Mouse (Mus musculus) midbrain, embryonic 14.5 days (tissue): ENCODE data around the gene Mtcl1. TPM values are rescaled to one million over a fixed set of nuclear protein-coding genes. Genes with fewer than 3 reads are reported as not detected.

Experiments used
- ATAC-seq: fragments of 200-750 bp; cut with Nextera tagmentation; 2 replicates; pipeline ENCODE4 v1.8.0; 2017; ENCODE audit warnings: moderate number of reproducible peaks, moderate library complexity; ENCODE audit not compliant: low FRiP score, low TSS enrichment
- DNase-seq: peaks from one replicate; pipeline ENCODE4 v3.0.0-alpha.2; 2015
- H3K27ac ChIP-seq: fragments of 300-500 bp; sonication (generic); replicated peaks from 2 replicates; pipeline ENCODE4 v1.5.1; 2014; ENCODE audit warnings: mild to moderate bottlenecking, low read depth, low read length, moderate library complexity
- H3K27me3 ChIP-seq: fragments of 300-500 bp; sonication (generic); 2 replicates; pipeline ENCODE4 v1.6.1; 2014; ENCODE audit warnings: low read length, control low read depth, mixed read lengths; ENCODE audit not compliant: control insufficient read depth, insufficient read depth
- H3K36me3 ChIP-seq: fragments of 300-500 bp; sonication (generic); 2 replicates; pipeline ENCODE4 v1.6.1; 2014; ENCODE audit warnings: low read length, control low read depth; ENCODE audit not compliant: control insufficient read depth, insufficient read depth
- H3K4me1 ChIP-seq: fragments of 300-500 bp; sonication (generic); 2 replicates; pipeline ENCODE4 v1.6.1; 2014; ENCODE audit warnings: mild to moderate bottlenecking, antibody characterized with exemption, low read length, control low read depth; ENCODE audit not compliant: control insufficient read depth, insufficient read depth
- H3K4me2 ChIP-seq: fragments of 300-500 bp; sonication (generic); 2 replicates; pipeline ENCODE4 v1.6.1; 2014; ENCODE audit warnings: mild to moderate bottlenecking, low read length, moderate library complexity
- H3K4me3 ChIP-seq: fragments of 300-500 bp; sonication (generic); replicated peaks from 2 replicates; pipeline ENCODE4 v1.5.1; 2014; ENCODE audit warnings: low read depth, low read length
- H3K9ac ChIP-seq: fragments of 300-500 bp; sonication (generic); replicated peaks from 2 replicates; pipeline ENCODE4 v1.6.1; 2014; ENCODE audit warnings: mild to moderate bottlenecking, low read length, moderate library complexity
- H3K9me3 ChIP-seq: fragments of 300-500 bp; sonication (generic); 2 replicates; pipeline ENCODE4 v1.6.1; 2016; ENCODE audit warnings: low read length, control low read depth, mixed read lengths; ENCODE audit not compliant: control insufficient read depth
- WGBS: fragments of 180-500 bp; shearing (Covaris S2); extraction: QIAGEN DNeasy Blood & Tissue Kit; methylation state at CpG from one replicate; pipeline ENCODE4 v1.1.7; 2014; 5-methylcytosine and 5-hydroxymethylcytosine counted together
- polyA plus RNA-seq: library from polyadenylated mRNA; unstranded; fragments of >200 nt; fragmentation: Nextera tagmentation; extraction: Ambion mirVana; gene quantifications from 2 replicates; pipeline ENCODE4 v1.2.1, GENCODE M21; 2014

The Mtcl1 gene
- polyA plus RNA-seq, 1 experiment from 2014 or later, result 36.0 TPM

DNA sequence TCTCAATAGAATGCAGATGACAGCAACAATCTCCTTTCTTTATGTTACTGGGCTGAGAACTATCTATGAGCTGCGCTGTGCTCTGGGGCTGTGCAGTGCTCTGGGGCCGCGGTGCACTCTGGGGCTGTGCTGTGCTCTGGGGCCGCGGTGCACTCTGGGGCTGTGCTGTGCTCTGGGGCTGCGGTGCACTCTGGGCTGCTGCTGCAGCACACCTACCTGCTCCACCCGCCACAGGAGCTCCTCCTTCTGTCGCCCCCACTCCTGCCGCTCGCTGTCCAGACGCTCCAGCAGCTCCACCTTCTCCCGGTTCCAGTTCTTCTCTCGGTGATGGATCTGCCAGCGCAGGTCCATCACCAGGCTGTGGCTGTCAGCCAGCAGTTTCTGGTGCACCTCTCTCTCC is 95.6 kb downstream of the Mtcl1 start:
- no peak overlapping the region for H3K27ac ChIP-seq
- H3K4me3 ChIP-seq, result no peak overlapping the region
- WGBS, result 93% methylated on average over 14 of the region's 14 CpGs
- peaks cover 46% of the 10 kb centered on the region for H3K36me3 ChIP-seq
- no peak for ATAC-seq
- H3K9ac ChIP-seq, result no peak overlapping the region
- no peak for DNase-seq
- H3K27me3 ChIP-seq, result no peaks in the 10 kb centered on the region
- H3K4me2 ChIP-seq, result no peak overlapping the region
- no peaks in the 10 kb centered on the region for H3K9me3 ChIP-seq
- H3K4me1 ChIP-seq, result no peaks in the 10 kb centered on the region

DNA sequence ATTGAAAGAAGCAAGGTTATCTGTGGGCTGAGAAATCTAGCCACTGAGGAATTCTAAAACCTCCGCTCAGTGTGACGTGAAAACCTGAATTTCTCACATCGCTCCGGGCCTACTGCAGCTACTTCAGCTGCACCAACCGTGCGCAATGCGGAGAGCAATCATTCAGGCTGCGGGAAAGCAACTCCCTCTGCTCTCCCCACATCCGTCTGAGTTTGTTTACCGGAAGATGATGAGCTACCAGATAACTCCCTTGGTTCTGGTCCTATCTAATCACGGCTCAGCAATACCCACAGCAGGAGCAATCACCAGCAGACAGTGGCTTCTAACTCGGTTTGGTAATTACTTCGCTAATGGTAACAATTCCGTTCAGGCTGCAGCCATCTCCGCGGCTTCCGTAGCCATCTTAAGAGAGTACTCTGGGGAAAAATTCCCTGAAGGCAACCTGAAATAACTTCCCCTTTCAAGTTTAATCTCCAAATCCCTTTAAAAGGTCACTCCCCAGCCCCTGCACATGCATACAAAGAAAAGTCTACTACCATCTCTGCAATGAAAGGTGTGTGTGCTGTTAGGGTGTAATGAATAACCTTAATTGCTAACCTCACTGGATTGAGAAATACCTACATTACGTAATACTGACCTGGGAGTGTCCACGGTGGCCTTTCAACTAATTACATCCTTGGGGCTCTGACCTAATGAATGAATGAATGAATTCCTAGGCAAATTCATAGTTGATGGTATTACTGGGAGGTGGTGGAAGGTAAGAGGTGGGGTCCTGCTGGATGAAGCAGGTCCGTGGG is 96.5 kb downstream of the Mtcl1 start:
- Histone ChIP-seq H3K4me1 (no peaks in the 10 kb centered on the region), H3K27me3 (no peaks in the 10 kb centered on the region), H3K36me3 (peaks cover 49% of the 10 kb centered on the region), H3K4me2 (no peak overlapping the region), H3K27ac (no peak overlapping the region), H3K9me3 (no peaks in the 10 kb centered on the region), H3K9ac (no peak overlapping the region), H3K4me3 (no peak overlapping the region)
- 66% methylated on average over 20 of the region's 20 CpGs for WGBS
- DNase-seq, result peak; percentile 56
- ATAC-seq, result no peak

DNA sequence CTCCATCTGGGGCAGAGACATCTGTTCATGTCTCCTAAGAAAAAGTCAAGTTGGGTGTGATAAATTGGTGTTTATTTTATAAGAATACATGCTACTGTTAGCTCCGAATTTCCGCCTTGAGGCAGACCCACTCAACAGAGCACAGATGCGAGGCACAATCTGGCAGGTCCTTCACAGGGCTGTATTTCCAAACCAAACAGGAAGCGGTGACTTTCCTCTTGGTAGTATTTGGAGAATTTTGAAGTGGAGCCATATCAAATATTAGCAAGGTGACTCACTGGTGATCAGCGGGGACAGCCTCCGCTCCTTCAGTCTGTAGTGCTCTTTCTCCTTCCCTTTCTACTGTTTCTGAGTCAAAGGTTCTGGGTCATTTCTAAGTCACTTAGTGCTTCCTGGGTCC is 97.3 kb downstream of the Mtcl1 start:
- H3K27ac ChIP-seq, result no peak overlapping the region
- H3K4me2 ChIP-seq, result no peak overlapping the region
- 94% methylated on average over 6 of the region's 6 CpGs for WGBS
- H3K9me3 ChIP-seq, result no peaks in the 10 kb centered on the region
- no peak overlapping the region for H3K9ac ChIP-seq
- H3K36me3 ChIP-seq, result peaks cover 47% of the 10 kb centered on the region
- no peak overlapping the region for H3K4me3 ChIP-seq
- DNase-seq (no peak), ATAC-seq (no peak)
- no peaks in the 10 kb centered on the region for H3K27me3 ChIP-seq
- no peaks in the 10 kb centered on the region for H3K4me1 ChIP-seq

DNA sequence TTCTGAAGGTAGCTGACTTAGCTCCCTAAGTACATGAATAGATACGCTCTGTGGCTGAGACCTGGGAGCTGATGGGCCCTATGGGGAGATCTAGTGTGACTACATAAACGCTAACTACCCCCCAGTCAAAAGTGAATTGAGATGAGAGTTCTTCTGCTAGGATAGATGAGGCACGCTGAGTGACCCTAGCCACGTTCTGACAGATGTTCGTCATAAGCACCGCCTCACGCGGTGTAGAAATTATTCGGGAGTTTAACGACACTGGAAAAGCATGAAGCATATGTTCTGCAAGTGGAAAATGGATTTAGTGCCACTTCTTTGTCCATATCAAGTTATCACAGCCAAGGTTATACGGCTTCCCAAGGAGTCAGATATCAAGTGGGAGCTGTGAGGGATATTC is 98.9 kb downstream of the Mtcl1 start:
- Histone ChIP-seq H3K4me3 (no peak overlapping the region), H3K36me3 (peaks cover 52% of the 10 kb centered on the region), H3K9ac (no peak overlapping the region), H3K27ac (no peak overlapping the region), H3K27me3 (no peaks in the 10 kb centered on the region), H3K4me2 (no peak overlapping the region), H3K4me1 (no peaks in the 10 kb centered on the region), H3K9me3 (no peaks in the 10 kb centered on the region)
- ATAC-seq (no peak), DNase-seq (no peak)
- WGBS, result 81% methylated on average over 11 of the region's 11 CpGs

DNA sequence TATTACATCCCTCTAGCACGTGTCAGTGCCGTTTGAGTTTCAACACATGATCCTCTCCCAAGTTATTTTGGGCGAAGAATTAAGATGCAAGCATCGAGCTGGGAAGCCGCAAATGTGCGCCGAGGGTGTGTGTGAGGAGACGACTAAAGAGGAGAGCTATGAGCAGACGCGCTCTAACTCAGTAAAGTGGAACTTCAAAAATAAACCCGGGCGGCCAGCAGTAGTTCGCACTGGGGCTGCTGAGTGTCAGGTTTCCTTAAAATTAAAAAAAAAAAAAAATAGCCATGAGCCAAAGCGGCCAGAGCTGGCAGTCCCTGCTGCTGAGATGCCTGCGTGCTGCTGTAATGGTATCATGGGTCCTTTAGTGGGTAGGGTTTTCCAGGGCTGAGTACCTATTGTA is 99.4 kb downstream of the Mtcl1 start:
- Histone ChIP-seq H3K27ac (no peak overlapping the region), H3K4me3 (no peak overlapping the region), H3K27me3 (no peaks in the 10 kb centered on the region), H3K36me3 (peaks cover 51% of the 10 kb centered on the region), H3K9ac (no peak overlapping the region), H3K4me1 (no peaks in the 10 kb centered on the region), H3K9me3 (no peaks in the 10 kb centered on the region), H3K4me2 (no peak overlapping the region)
- 85% methylated on average over 15 of the region's 15 CpGs for WGBS
- no peak for DNase-seq
- ATAC-seq, result no peak

DNA sequence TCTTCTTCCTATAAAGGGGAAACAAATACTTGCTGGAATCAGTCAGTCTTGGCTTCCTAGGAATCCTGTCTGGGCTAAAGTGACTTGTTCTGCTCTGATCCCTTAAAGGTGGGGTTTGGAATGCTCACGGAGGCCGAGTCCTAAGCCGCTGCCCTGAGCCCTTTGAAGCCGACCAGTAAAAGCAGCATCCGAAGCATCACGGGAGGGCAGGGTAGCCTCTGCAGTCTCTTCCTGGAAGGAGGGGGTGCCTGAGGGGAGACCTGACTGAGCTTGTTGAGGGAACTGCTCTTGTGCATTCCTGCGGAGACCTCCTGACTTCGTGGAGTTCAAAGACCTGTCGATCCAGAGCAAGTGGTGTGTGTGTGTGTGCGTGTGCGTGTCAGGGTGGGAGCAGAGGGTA is 103.2 kb downstream of the Mtcl1 start:
- H3K27ac ChIP-seq, result no peak overlapping the region
- no peak for ATAC-seq
- no peak overlapping the region for H3K4me2 ChIP-seq
- no peaks in the 10 kb centered on the region for H3K27me3 ChIP-seq
- H3K4me1 ChIP-seq, result no peaks in the 10 kb centered on the region
- 79% methylated on average over 11 of the region's 11 CpGs for WGBS
- no peak overlapping the region for H3K4me3 ChIP-seq
- DNase-seq, result no peak
- H3K36me3 ChIP-seq, result peaks cover 64% of the 10 kb centered on the region
- no peak overlapping the region for H3K9ac ChIP-seq
- H3K9me3 ChIP-seq, result no peaks in the 10 kb centered on the region

DNA sequence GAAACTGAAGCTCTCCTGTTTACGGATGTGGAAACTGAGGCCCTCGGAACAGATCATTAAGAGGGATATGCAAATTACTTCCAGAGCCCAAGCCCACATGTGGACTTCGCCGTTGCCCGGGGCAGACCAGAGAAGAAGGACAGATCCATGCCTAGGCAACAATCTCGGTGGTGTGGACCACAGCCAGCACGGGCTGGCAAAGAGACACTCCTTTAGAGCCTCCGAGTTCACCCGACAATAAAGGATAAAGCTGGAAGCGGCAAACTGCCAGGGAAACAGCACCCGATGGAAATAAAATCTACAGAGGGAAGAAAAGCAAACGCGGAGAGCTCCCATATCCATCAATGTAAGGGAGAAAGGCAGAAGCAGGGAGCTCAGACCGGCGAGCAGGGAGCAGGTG is 103.9 kb downstream of the Mtcl1 start:
- whole genome bisulfite sequencing, result 87% methylated on average over 15 of the region's 15 CpGs
- ATAC-seq, result no peak; the same call in 1 of the 2 replicates
- Histone ChIP-seq H3K36me3 (peaks cover 66% of the 10 kb centered on the region), H3K4me2 (no peak overlapping the region), H3K27ac (no peak overlapping the region), H3K9ac (no peak overlapping the region), H3K9me3 (no peaks in the 10 kb centered on the region), H3K27me3 (no peaks in the 10 kb centered on the region), H3K4me3 (no peak overlapping the region), H3K4me1 (no peaks in the 10 kb centered on the region)
- DNase-seq, result peak; percentile 41

DNA sequence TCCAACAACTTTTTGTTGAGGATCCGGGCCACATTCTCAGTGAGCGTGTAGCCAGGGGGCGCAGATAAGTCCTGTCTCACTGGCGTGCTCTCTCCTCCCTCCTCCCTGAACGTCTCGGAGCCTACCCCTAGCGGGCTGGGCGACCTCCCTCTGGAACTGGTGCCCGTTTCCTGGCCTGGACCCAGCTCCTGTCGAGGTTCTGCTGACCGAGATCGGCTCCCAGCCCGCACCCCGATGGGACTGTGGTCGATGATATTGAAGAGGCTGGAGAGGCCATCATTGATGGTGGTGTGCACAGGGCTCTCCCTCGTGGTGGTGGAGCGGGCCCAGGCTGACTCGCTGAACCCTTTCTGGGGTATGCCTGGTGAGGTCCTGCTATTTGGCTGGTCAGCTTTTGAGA is 106.6 kb downstream of the Mtcl1 start:
- ATAC-seq, result no peak
- no peak overlapping the region for H3K4me2 ChIP-seq
- no peak overlapping the region for H3K9ac ChIP-seq
- H3K36me3 ChIP-seq, result peaks cover 74% of the 10 kb centered on the region
- H3K4me3 ChIP-seq, result no peak overlapping the region
- H3K9me3 ChIP-seq, result no peaks in the 10 kb centered on the region
- 92% methylated on average over 18 of the region's 18 CpGs for WGBS
- DNase-seq, result no peak
- H3K27ac ChIP-seq, result no peak overlapping the region
- H3K27me3 ChIP-seq, result no peaks in the 10 kb centered on the region
- no peaks in the 10 kb centered on the region for H3K4me1 ChIP-seq

DNA sequence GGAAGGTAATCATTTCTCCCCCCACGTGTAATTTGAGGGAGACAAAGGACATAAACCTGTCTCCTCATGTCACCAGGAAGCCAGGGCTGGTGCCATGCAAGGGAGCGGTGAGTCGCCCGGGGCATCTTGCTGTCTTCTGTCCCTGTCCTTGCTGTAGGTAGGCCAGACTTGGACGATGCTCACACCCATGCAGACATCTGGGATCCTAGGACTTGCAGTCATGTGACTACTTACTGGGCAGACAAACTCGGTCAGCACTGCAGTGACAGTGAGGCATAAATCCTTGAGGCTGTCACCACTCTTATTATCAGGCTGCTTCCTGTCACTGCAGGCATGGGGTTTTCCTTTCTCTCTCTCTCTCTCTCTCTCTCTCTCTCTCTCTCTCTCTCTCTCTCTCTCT is 107.9 kb downstream of the Mtcl1 start:
- no peak for ATAC-seq
- H3K36me3 ChIP-seq, result peaks cover 71% of the 10 kb centered on the region

More for the DNA sequence above, 107.9 kb downstream of the Mtcl1 start:
- no peak overlapping the region for H3K4me2 ChIP-seq
- no peaks in the 10 kb centered on the region for H3K27me3 ChIP-seq
- H3K4me3 ChIP-seq, result no peak overlapping the region
- no peak for DNase-seq
- no peaks in the 10 kb centered on the region for H3K9me3 ChIP-seq
- H3K9ac ChIP-seq, result no peak overlapping the region
- H3K4me1 ChIP-seq, result no peaks in the 10 kb centered on the region
- whole genome bisulfite sequencing, result 95% methylated on average over 6 of the region's 6 CpGs
- no peak overlapping the region for H3K27ac ChIP-seq
